Mouse (Mus musculus): ENCODE measurements around the gene Elfn1. TPM values are rescaled to one million over a fixed set of nuclear protein-coding genes. Genes with fewer than 3 reads are reported as not detected.

Elfn1 gene
- total RNA-seq (2021) = 10 to 100 TPM; 33.5 to 37.2 TPM

GRCm38 (mm10) chr5:139907714-139908242 is at the start of gene Elfn1:
TSS of gene Elfn1 (plus strand) at chr5:139907943.
- intact Hi-C loops (cut with DNase I) = loop anchor here (5.0 to 10.0 kb wide), 2 partner anchors 227 to 385 kb away; no protein-coding TSS in a partner anchor

GRCm38 (mm10) chr5:139860328-139861104 is 47.2 kb upstream of the Elfn1 start:
- intact Hi-C loops (cut with DNase I) = no loop called here
- peak; percentile 81 for DNase-seq

More at GRCm38 (mm10) chr5:139907714-139908242, at the start of gene Elfn1:
- DNase-seq = no peak

- intact Hi-C loops (cut with DNase I) = no loop called here
Observed at GRCm38 (mm10) chr5:139862759-139863158, 45.0 kb upstream of the Elfn1 start.

GRCm38 (mm10) chr5:139870886-139871285 is 36.9 kb upstream of the Elfn1 start:
- DNase-seq = no peak
- intact Hi-C loops (cut with DNase I) = no loop called here

More at GRCm38 (mm10) chr5:139862759-139863158, 45.0 kb upstream of the Elfn1 start:
- DNase-seq = peak; percentile 80

- no peak for DNase-seq
- intact Hi-C loops (cut with DNase I) = no loop called here
Observed at GRCm38 (mm10) chr5:139871526-139871925, 36.2 kb upstream of the Elfn1 start.

- no peak for DNase-seq
- intact Hi-C loops (cut with DNase I) = no loop called here
Observed at GRCm38 (mm10) chr5:139877563-139877962, 30.2 kb upstream of the Elfn1 start.

GRCm38 (mm10) chr5:139879694-139880093 is 28.0 kb upstream of the Elfn1 start:
- no peak for DNase-seq
- intact Hi-C loops (cut with DNase I) = no loop called here

- intact Hi-C loops (cut with DNase I) = no loop called here
- DNase-seq = no peak
Observed at GRCm38 (mm10) chr5:139881161-139881560, 26.6 kb upstream of the Elfn1 start.

- intact Hi-C loops (cut with DNase I) = no loop called here
Observed at GRCm38 (mm10) chr5:139888624-139889023, 19.1 kb upstream of the Elfn1 start.

GRCm38 (mm10) chr5:139889370-139889769 is 18.4 kb upstream of the Elfn1 start:
- DNase-seq = no peak
- intact Hi-C loops (cut with DNase I) = no loop called here

More at GRCm38 (mm10) chr5:139888624-139889023, 19.1 kb upstream of the Elfn1 start:
- no peak for DNase-seq

GRCm38 (mm10) chr5:139892326-139892994 is 15.3 kb upstream of the Elfn1 start:
- DNase-seq = no peak
- intact Hi-C loops (cut with DNase I) = no loop called here

GRCm38 (mm10) chr5:139892995-139893345 is 14.8 kb upstream of the Elfn1 start:
- intact Hi-C loops (cut with DNase I) = no loop called here
- no peak for DNase-seq

- intact Hi-C loops (cut with DNase I) = no loop called here
- DNase-seq = peak; percentile 55
Observed at GRCm38 (mm10) chr5:139894025-139894508, 13.7 kb upstream of the Elfn1 start.

GRCm38 (mm10) chr5:139899044-139899443 is 8.7 kb upstream of the Elfn1 start:
- intact Hi-C loops (cut with DNase I) = no loop called here
- DNase-seq = no peak

GRCm38 (mm10) chr5:139905121-139905520 is 2.6 kb upstream of the Elfn1 start:
- intact Hi-C loops (cut with DNase I) = loop anchor here (5.0 to 10.0 kb wide), 2 partner anchors 230 to 387 kb away; no protein-coding TSS in a partner anchor
- no peak for DNase-seq

- intact Hi-C loops (cut with DNase I) = loop anchor here (5.0 to 10.0 kb wide), 2 partner anchors 228 to 386 kb away; no protein-coding TSS in a partner anchor
- no peak for DNase-seq
Observed at GRCm38 (mm10) chr5:139906507-139906906, 1.2 kb upstream of the Elfn1 start.

- DNase-seq = peak; percentile 76
Observed at GRCm38 (mm10) chr5:139907241-139907640, 502 bp upstream of the Elfn1 start.

GRCm38 (mm10) chr5:139908243-139908810 is 584 bp downstream of the Elfn1 start:
- no peak for DNase-seq
- intact Hi-C loops (cut with DNase I) = loop anchor here (5.0 to 10.0 kb wide), 2 partner anchors 226 to 384 kb away; no protein-coding TSS in a partner anchor

More at GRCm38 (mm10) chr5:139907241-139907640, 502 bp upstream of the Elfn1 start:
- intact Hi-C loops (cut with DNase I) = loop anchor here (5.0 to 10.0 kb wide), 2 partner anchors 228 to 385 kb away; no protein-coding TSS in a partner anchor

GRCm38 (mm10) chr5:139908811-139909627 is 1.3 kb downstream of the Elfn1 start:
- no peak for DNase-seq
- intact Hi-C loops (cut with DNase I) = loop anchor here (5.0 to 10.0 kb wide), 2 partner anchors 226 to 383 kb away; no protein-coding TSS in a partner anchor

Data from left cerebral cortex, postnatal 4 days (tissue).